In the genomic region with DNA sequence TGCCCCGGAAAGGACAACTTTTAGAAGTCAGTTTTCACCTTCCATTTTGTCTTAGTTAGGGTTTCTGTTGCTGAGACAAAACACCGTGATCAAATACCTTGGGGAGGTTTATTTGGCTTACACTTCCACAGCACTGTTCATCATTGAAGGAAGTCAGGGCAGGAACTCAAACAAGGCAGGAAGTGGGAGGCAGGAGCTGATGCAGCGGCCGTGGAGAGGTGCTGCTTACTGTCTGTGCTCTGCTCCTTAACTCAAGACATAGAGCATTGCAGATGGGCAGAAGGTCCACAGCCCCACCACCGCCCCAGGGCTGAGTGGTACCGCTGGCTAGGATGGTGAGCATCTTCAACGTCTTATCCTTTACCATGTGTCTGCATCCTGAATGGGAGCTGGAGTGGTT, we compare ENCODE assay signal across 1 mouse cellular context.
TF ChIP-seq lines count a peak whose summit lies in the region.

No protein-coding gene starts in this region.

TF ChIP-seq in CH12.LX, 34 proteins besides CTCF, POLR2A, EP300 and RAD21 (continued from another document):
- TF ChIP-seq HCFC1 (IDR thresholded peaks at IDR 0.05; ENCODE audit: low read depth, low read length), result no peak
